Mouse (Mus musculus) mouse trophoblast stem cell (cell line): ENCODE results near the gene Acr.

Experiments used
- in situ Hi-C, 2 experiments: fragments of 300-500 bp; cut with MseI, MboI; formaldehyde crosslinking; loops; 2 replicates in 1 of 2; 3 replicates in 1 of 2; pipeline ENCODE4 v1.15.1; 2025

The Acr gene

DNA sequence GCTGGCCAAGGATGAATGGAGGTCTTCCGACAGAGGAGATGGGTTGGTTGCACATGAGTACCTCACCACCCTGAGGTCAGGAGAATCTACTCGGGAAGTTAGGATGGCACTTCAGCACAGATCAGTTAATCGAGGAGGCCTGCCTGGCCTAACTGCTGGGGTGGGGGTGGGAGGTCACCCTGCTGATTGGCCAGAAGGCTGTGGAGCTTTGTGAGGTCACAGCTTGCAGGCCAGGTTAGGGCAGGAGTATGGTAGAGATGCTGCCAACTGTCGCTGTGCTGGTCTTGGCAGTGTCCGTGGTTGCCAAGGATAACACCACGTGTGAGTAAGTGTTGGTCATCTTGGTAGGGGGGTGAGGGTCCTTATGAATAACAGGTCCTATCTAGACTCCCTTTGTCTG is at the start of gene Acr:
Gene Acr (plus strand): TSS at position 213 of the 400 bp plus-strand sequence.
- in situ Hi-C loops, result no loop called here

DNA sequence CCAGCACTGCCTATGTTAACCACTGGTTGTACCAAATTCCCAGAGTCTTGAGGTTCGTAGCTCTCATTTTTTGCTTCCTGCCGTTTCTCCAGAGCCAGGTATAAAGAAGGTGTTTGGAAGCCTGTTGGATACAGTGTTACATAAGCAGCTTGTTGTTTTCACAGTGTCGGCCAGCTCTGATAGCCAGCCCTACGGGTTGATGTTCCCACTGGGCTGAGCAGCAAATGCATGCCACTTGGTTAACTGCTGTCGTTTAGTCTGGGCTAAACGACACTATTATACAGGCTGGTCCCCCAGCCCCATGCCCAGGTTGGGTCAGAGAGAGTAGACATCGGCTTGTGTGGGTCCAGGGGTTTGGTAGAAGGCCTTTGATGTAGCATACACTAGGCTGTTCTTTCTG is 46.2 kb upstream of the Acr start:
- in situ Hi-C loops, result no loop called here

DNA sequence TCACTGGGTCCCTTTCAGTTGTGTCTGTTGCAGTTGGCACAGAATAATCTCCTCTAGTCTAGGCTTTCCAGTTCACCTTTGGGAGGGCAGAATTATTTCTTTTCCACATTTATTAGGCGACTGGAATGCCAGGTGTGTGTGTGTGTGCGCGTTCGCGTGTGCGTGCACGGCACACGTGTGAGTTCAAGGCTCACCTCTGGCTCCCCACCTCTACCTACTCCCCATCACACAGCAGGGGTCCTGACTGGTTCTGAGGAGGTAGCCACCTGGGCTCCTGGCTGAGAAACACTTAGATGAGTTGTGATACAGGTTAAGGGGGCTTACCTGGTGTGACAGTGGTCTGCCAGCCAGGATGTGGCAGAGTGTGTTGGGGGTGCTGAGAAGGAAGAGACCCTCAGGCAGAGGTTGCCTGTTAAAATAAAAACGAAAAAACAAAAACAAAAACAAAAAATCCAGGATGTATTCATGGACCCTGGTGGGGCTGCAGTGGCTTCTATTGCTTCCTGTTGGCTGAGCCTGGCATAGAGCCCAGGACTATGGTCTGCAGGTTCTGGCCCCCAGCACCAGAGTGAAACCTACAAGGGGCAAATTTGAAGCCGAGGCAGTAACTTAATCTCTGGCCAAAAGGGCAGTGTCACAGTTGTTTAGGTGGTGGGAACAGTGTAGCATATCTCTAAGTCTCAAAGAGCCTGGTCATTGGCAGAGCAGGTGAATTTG is 45.4 kb upstream of the Acr start:
- in situ Hi-C loops, result no loop called here

DNA sequence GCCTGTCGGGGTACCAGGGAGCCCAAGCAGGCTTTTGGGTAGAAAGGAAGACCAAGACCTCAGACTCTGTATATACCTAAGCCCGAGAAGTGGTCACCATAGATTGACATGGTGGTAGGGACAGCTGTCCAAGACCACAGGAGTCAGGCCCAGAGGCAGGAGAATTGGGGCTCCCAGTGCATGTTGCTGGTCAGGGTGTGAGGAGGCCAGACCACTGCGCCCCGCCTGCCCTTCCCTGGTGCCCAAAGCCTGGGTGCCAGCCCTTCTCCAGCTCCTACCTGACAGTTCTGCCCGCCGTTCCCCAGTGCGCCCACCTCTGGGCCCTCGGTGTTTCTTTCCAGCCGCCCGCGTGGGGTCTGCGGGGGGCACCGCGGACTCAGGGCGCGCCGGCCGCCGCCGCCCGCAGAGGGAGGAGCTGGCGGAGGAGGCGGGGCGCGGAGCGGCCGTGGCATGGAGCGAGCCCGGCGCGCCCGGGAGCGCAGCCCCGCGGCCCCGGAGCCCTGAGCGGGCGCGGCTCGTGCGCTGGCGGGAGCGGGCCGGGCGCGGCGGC is 44.8 kb upstream of the Acr start:
- in situ Hi-C loops, result no loop called here

DNA sequence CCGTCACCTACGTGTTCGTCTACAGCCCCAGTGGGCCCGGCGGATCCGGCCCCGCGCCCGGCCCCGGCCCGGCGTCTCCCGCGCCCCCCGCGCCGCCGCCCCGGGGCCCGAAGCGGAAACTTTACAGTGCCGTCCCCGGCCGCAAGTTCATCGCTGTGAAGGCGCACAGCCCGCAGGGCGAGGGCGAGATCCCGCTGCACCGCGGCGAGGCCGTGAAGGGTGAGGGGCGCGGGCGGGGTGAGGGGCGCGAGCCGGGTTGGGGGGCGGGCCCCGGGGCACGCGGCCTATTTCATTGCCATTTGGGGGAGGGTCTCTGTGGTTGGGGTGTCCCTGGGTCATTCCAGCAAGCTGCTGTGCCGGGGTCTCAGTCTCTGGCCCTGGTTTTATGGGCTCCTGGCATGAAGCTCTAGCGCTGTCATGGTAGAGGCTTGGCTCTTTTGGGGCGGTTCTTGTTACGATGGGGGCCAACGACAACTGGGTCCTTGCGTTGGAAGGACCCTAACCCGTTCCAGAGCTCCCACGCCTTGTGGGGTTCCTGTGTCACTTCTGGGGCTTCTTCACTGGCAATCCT is 44.0 kb upstream of the Acr start:
- in situ Hi-C loops, result no loop called here

DNA sequence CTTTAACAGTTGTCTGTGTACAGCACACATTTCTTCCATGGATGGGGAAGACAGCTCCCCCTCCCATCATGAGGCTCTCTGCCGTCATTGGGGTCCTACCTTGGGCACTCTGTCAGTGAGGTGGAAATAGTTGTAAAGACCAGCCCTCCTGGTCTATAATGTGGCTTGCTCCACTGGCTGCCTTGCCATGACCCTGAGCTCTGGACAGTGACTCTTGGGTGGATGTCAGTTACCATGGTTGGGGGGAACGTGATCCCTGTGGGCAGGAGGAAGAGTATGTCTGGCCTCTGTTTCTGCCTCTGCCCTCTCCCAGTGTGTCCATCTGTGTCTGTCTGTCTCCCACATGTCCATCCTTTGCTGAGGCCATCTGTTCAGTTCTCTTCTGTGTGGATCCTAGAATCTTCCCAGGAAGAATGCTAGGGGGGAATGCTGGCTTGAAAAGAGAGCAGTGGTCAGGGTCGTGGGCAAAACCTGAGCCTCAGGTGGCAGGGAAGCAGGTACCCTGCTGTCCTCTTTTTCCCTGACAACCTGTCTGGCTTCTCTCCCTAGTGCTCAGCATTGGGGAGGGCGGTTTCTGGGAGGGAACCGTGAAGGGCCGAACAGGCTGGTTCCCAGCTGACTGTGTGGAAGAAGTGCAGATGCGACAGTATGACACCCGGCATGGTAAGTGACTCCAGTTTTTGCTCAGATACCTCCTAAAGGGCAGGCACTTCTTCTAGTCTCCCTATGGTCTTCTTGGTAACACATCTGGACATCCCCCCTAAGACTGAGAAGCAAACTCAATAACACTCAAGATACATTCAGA is 43.3 kb upstream of the Acr start:
- in situ Hi-C loops, result no loop called here

DNA sequence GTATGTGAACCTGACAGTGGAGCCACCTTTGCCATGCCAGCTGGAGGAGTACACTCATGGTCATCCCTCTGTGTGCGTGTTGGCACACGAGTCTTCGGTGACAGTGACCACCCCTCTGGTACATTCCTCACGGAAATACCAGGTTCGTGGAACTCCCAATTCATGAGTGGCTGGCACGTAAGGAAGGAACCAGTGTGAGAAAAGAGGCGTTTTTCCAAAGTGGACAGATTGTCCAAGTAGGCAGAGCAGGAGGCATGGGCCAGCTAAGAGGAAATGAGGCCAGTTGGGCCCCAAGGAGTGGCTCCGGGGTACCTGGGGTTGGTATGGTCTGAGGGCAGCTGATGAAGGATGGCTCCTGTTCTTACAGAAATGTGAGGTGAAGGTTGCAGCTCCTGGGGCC is 42.7 kb upstream of the Acr start:
- in situ Hi-C loops, result no loop called here

DNA sequence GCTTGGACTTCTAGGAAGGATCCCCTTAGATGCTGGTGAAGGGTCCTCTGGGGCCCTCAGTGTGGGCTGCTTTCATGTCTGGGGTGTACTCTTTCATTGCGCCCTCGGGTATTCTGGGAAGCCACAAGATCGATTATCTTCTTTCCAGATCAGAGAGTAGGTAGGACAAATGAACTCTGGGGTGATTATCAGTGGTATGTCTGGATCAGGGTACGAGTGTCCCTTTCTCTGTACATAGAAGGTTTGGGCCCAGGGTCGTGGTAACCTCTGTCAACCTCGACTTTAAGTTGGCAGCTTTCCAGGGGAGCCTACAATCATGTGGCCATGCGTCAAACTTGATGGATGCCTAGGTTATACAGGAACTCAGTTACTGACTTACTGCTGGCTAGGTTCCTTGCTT is 42.2 kb upstream of the Acr start:
- in situ Hi-C loops, result no loop called here

DNA sequence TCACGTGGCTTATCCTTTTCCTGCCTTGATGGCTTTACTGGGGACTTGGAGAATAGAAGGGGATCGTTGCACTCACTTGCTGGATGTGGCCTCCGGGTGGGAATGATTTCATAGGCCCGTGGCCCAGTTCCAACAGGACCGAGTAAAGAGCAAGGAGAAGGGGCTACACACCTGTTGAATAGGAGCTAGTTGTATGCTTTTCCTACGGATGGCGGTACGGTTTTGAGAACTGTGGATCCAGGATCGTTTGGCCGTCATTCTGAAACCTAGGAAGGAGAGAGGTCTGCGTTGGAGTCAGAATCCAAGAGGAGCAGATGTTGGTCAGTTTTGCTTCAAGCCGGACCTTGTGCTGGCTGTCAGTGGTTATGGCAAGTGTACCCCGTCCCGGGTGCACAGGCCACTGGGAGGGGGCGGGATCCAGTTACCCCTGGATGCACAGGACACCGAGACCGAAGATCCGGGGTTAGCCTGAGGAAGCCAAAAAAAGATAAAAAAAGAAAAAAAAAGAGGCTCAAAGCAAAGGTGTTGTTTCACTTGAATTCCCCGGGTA is 41.3 kb upstream of the Acr start:
- in situ Hi-C loops, result no loop called here

DNA sequence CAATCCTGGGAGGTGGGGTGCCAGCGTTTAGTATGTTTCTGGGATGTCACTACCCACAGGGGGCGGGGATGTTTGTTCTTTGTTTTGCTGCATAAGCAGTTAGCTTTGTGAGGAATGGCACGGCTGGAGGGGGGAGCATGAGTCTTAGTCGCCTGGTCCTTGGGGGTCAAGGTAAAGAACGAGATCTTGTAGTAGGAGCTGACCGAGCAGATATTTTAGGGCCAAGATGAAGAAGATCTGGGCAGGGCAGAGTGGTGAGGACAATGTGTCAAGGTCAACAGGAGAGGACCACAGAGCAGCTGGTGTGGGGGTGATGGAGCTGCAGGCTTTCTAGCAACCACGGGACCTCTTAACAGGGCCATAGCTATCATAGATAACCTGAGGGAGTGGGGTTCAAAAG is 40.7 kb upstream of the Acr start:
- in situ Hi-C loops, result no loop called here

DNA sequence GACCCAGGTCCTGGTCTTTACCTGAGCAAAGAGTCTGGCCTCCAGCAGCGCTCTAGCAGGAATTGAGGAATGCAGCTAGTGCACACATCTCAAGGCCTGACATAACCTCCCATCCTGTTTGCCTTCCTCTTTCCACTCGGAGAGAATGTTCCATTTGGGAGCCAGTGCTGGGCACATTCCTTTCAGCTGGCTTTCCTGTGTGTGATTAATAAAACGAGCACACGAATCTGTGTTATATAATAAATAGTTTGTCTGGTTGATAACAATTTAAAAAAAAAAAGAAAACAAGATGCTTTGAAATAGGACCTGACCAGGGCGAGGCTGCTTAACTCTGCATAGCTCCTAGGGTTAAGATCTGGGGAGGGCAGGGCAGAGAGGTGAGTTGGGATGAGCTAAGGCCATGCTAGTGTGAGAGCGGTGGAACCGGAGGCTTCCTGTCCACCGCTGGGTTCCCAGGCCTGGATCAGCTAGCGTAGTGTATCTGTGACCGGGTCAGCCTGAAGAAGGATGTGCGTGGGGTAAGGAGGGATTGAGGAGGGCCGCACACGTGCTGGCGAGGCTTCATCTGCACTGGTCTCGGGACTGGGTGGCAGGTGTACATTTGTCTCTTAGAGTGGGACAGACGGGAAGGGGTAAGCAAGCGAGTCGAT is 39.8 kb upstream of the Acr start:
- in situ Hi-C loops, result no loop called here

DNA sequence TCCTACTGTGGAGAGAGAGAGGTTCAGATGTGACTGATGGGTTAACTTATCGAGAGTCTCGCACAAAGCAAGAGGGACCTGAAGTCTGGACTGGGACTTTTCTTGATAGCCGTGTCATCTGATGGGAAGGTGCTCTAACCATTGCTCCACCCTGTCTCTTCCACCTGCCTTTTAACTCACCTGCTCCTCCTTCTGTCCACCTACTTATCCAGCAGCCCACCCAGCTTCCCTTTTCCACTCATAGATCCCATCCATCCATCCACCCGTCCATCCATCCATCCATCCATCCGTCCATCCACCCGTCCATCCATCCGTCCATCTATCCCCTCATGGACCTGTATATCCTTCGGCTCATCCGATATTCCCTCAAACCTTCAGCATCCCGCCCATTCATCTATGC is 39.2 kb upstream of the Acr start:
- in situ Hi-C loops, result no loop called here

DNA sequence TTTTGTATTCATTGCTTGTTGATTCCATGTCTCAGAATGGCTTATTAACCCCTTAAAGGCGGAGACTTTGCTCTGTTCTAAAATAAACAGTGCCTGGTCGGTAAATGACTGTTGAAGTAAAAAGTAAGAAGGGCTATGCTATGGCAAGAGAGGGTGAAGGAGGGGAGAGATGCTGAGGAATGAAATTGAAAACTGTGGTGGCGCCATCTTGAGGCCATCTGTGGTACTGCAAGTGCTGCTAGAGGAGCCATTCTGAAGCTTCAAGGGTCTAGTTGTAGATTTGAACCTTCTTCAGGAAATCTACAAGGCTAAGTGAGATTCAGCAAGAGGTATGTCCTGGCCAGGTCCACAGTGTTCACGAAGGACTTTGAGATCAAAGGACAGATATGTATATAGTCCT is 37.8 kb upstream of the Acr start:
- in situ Hi-C loops, result no loop called here

DNA sequence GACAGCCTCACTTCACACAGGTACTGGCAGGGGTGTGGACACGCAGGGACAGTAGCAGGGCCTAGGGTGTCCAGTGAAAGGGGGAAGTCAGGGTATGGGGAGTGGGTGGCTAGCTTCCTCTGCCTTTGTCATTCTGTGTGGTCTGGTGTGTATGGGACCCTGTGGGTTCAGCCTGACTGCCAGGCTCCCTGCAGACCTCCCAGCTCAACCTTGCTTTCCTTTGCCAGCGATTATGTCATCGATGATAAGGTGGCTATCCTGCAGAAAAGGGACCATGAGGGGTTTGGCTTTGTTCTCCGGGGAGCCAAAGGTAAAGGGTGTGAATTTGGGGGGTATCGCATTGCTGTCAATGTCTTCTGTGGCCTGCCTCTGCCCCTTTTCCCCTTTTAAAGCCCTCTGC is 36.7 kb upstream of the Acr start:
- in situ Hi-C loops, result no loop called here

DNA sequence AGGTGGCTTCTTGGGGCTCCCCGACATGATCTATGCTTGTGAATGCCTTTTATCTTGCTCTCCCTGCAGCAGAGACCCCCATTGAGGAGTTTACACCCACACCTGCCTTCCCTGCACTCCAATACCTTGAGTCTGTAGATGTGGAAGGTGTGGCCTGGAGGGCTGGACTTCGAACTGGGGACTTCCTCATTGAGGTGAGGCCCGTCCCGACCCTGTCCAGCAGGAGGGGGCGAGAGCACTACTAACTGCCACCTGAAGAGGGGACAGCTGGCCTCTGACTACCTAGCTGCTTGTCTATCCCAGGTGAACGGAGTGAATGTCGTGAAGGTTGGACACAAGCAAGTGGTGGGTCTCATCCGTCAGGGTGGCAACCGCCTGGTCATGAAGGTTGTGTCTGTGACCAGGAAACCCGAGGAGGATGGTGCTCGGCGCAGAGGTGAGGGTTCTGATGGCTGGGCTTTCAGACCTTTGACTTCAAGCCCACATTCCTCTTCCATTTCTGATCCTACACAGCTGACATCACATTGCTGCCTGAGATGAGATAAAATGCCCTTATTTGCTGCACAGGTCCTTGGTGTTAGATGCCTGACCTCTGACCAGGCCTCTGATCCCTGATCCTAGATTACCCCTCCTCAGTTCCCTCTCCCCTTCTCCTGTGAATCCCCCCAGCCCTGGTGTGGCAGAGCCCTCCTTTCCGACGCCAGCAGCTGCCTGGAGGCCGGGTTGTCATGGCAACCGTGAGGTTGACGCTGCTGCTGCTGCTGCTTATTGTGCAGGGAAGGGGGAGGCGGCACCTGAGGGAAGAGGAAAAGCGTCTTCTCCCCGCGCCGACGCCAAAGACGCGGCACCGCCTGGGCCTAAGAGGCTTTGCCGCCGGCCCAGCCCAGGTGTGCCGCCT is 35.9 kb upstream of the Acr start:
- in situ Hi-C loops, result no loop called here

DNA sequence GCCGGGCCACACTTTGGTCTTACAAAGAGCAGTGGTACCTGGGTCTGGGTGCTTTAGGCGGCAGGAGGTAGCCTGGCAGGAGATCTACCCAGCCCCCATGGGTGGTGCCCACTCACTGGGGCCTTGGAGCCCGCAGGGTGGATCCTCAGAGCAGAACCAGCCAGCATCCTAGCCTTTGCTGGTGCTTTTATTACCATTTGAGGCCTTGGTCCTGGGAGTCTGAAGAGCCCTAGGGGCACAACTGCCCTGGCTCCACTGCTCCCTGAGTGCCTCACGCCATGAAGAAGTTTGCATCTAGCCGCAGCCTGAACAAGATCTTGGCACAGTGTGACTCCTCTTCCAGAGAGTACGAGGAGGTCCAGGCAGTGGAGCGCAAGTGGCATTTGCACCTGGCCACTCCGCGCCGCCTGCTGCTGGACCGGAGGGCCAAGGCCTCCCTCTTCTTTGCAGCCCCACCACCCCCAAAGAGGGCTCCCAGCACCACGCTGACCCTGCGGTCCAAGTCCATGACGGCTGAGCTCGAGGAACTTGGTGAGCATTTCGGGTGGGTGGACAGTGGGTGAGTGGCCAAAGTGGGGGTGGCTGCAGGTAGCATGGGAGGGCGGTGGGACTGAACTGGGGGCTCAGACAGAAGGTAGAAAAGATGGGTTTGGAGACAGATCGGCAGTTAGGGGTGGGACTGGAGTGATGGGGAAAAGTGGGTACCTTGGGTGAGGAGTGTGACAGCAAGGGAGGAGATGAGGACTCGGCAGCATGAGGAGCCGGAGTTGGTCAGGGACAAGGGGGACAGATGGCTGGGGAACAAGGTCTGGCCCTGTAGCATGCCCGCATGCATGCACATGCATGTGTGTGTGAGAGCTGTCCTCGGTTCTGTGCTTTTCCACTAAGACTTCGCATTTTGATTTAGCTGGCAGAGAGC is 34.9 kb upstream of the Acr start:
- in situ Hi-C loops, result no loop called here

DNA sequence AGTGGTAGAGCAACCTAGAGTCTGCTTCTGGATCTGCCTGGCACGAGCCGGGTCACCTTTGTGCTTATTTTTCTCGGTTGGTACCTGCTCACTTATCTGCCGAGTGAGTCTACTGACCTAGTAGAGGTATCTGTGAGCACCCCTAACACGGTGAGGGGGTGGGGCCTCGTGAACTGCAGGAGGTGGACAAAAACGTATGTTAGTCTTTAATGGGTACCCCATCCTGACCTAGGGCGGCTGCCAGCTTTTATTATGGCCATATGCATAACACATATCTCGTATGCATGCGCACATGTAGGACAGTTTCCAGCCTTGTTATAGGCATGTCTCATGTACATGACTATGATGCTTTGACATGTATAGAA is 34.3 kb upstream of the Acr start:
- in situ Hi-C loops, result no loop called here

DNA sequence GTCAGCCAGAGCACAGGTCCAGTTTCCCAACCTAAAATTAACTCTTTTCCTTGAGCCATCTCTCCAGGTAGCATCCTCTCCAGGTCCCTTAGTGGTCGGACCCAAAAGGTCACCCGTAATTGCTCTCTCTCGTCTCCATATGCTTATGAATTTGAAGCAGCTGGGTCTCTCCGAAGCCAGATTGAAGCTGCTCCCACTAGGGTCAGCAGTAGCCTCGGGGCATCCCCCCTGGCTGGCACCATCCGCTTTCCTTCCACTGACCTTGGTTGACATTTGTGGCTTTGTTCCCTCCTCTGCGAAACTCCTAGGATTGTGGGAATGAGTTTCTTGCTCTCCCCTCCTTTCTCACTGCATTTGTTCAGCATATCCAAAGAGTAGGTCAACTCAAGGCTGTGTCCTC is 24.0 kb upstream of the Acr start:
- in situ Hi-C loops, result no loop called here

DNA sequence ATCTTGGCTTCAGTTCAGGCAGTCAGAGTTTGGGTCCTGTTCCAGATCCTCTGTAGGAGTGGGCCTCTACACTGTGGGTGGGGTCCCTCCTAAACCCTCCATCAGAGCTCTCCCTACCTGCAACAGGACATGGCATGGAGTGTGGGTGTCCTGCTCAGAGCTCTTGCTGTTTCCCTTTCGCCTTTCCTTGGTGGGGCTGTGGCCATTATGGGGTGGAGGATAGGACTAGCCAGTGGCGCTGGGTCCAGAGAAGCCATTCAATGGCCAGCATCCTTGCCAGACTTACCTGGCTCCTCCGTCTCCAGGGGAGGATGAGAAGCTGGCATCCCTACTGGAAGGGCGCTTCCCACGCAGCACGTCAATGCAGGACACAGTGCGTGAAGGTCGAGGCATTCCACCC is 20.8 kb upstream of the Acr start:
- in situ Hi-C loops, result no loop called here
